Mouse (Mus musculus): ENCODE results near the gene Klra1.

- TF ChIP-seq POLR2A (IDR thresholded peaks at IDR 0.05; ENCODE audit: low read depth, low read length) (no peak), CTCF (IDR thresholded peaks at IDR 0.05; ENCODE audit: extremely low read depth, insufficient read depth, insufficient read length, insufficient replicate concordance) (no peak)
These were observed 4.3 kb downstream of the Klra1 start for GRCm38 (mm10) chr6:130382375-130382774.

Data from spleen, adult 2 months (tissue).